Mouse (Mus musculus) lung, postnatal 0 days (tissue): ENCODE measurements at regions not wholly inside any gene's neighbourhood (a gene's known extent, or its start where the extent isn't known, plus 50 kb on each side); places are given as distances from the start of the nearest gene placed in this dataset.

Experiments
- CTCF ChIP-seq: IDR thresholded peaks from 2 replicates; pipeline ENCODE4 v1.5.1; 2016; ENCODE audit warnings: antibody characterized with exemption, mild to moderate bottlenecking
- EP300 ChIP-seq: IDR thresholded peaks from 2 replicates; pipeline ENCODE4 v1.6.1; 2016; ENCODE audit warnings: antibody characterized with exemption, mild to moderate bottlenecking, control low read depth

DNA sequence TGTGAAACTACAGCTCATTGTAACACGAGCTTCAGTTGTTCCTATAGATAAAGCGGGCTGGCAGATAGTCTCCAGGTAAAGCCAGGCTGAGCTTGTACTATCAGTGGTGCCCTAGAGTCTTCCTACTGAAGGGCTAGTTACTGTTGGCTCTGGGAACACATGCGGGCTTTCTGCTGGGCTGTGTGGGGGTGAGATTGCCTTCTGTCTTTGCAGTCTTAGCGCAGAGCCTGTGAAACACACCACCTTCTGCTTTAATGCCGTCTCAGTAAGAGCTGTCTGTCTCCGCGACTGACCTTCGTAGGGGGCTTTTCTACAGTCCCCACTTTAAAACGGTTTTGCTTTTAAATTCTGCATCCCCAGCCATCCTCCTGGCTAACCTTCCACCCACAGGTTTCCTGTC is 76.7 kb downstream of the Trim29 start:
- TF ChIP-seq CTCF, result no peak
- TF ChIP-seq EP300, result no peak
